Mouse (Mus musculus) 3134 (cell line): ENCODE measurements around the gene Adamts20.

Experiments
- DNase-seq: peaks from one replicate; pipeline ENCODE4 v3.0.0-alpha.2; 2011; ENCODE audit warnings: low spot score; ENCODE audit not compliant: insufficient read length; ENCODE audit errors: extremely low read depth

Gene Adamts20

DNA sequence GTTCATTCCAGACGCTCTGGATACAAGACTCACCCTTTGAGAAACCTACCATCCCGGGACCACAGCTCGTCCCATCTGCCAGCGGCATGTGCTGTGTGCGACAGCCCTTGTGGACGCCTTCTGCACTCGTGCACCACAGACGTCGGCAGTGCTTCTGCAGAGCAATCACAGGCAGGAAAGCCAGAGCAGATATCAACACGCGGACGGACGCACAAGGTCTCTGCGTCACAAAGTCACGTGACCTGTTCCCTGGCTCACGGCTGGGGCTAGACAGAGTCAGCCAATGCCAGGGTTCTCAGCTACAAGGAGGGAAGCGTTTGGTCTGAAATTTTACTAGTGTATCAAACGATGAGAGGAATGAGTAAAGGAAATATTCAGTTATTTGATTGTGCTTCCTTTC lies 116.2 kb downstream of the Adamts20 start:
- no peak for DNase-seq

DNA sequence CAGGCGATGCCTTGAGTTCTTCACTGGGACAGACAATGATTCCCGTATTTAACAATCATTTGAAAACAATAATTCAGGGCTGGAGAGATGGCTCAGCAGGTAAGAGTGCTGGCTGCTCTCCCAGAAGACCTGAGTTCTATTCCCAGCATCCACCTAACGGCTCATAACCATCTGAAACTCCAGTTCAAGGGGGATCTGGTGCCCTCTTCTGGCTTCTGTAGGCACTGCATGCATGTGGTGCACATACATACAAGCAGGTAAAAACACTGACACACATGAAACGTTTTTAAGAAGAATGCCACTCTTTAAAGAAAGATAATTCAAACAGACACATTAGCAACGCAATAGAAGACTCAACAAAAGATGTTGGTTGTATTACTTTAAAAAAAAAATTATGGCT lies 120.9 kb downstream of the Adamts20 start:
- DNase-seq, result no peak

DNA sequence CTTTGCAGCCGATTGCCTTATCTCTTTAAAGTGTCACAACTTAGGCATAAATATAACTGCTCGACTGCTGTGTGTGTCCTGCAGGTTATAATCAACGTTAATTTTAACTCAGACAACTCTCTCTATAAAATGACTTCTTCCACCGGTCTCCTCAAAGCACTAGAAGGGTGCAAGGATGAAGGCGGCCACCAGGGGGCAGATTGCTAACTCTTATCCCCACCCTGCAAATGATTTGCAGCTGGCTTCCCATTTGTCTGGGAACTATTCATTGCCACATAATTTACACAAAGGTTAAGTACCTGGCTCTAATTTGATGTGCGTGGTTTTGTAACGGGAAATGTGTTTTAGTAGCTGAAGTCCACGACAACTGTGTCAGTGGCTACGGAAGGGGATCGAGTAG lies 122.9 kb downstream of the Adamts20 start:
- no peak for DNase-seq

DNA sequence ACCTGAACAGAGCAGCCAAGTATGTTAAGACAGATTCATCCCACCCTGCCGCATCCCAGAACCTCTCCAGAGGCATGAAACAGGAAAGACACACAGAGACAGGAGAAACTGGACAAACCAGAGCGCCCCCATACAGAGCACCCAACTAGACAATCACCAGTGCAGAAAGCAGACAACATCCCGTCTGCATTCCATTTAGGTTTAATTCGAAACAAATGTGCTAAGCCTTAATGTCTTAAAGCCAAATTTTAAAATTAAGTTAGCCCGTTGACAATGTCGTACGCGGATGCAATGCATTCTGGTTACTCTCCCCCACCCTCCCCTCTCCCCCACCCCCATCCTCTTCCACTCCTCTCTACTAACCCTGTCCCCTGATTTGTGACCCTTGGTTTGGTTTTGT lies 126.2 kb downstream of the Adamts20 start:
- DNase-seq, result no peak

DNA sequence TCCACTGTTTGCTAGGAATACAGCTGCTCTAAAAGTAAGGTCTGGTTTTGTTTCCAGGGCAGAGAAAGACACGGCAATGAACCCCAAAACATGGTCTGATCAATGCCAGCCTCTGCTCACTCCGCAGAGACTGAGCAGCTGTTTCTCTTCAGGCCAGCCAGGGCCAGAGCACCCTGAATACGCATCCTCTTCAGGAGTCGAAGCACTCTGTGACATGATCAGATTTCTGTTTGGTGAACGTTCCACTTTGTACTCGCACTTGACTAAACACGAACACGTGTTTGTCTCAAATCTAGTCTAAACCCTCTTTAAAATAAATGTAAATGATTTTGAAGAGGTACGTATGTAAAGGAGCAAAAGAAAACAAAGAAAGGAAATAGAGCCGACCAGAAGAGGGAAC lies 130.6 kb downstream of the Adamts20 start:
- no peak for DNase-seq

DNA sequence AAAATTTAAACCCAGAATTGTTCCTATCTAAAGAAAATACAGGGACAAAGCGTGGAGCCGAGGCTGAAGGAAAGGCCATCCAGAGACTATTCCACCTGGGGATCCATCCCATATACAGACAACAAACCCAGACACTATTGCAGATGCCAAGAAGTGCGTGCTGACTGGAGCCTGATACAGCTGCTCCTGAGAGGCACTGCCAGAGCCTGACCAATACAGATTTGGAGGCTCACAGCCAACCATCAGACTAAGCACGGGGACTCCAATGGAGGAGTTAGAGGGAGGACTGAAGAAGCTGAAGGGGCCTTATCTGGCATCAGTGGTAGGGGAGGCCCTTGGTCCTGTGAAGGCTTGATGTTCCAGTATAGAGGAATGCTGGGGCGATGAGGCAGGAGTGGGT lies 138.6 kb downstream of the Adamts20 start:
- DNase-seq, result no peak

DNA sequence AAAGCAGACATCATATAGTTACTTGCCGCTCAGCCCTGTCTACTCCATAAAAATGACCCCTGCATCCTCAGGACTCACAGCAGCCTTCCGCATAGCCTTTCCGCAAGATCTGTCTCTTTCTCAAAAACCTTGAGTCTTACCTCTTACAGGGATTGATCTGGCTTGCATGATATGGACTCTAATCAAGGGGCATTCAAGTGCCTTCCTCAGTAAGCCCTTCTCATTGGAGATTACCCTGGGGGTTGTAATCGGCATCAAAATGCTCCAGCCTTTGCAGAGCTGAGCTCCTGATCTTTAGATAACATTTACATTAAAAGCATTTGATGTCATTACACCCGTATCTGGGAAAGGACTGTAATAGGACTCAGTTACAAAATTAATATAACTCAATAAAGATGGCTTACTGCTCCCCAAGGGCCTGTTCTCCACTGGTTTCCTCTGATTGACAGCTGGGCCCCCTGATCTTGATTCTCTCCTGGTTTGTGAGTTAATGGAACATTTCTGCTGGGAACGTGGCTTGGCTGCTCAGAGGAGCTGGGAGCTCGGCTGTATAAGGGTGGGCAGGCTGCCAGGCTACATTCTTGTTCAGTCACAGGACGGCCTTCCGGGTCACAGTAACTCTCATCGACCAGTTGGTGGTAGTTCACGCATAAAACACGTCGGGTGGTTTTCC lies 139.6 kb downstream of the Adamts20 start:
- no peak for DNase-seq

DNA sequence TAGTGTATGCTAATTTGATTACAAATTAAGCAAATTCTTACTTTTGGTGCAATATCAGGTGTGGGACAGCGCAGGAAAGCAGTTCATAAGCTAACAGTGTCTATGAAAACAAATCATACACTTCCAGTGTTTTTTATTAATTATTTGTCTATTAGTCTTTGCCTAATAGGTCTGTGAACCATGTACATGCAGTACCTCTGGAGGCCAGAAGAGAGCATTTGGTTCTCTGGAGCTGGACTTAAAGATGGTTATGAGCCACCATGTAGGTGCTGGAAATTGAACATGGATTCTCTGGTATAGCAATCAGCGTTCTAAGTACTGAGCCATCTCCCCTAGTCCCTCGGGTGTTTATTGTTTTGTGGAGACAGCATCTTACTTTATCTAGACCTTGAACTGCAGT lies 149.0 kb downstream of the Adamts20 start:
- DNase-seq, result no peak

DNA sequence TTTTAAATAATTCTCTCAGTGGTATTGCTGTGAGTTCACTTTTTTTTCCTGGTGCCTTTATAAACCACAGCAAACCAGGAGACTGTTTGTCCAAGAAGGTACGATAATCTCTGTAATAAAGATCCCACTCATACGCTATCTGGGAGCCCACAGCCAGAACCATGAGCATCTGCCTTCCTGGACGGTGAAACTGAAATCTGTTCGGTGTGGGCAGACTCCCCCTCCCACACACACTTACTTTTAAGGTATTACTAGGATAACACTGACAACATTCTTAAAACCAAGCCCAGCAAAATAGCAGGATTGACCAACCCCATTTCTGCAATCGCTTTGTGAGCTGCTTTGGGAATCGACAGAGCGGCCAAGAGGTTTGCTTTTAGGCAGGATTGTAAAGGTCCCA lies 155.5 kb downstream of the Adamts20 start:
- DNase-seq, result no peak

DNA sequence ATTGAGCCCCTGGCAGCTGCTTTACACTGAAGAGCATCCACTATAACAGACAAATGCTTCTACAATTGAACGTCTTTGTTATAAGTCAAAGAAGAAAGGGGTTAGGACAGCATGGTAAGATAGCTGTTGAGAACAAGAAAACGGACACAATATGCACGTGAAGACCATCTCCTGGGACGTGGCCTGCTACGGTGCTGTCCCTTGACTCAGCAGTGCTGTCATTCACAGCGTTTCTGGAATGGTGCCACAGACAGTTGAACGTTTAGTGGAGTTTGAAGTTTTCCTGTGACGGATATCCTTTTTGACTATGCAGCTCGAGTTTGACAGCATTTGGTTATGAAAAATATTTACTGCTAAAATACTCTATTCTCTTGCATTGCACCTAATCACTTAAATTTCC lies 157.3 kb downstream of the Adamts20 start:
- no peak for DNase-seq

DNA sequence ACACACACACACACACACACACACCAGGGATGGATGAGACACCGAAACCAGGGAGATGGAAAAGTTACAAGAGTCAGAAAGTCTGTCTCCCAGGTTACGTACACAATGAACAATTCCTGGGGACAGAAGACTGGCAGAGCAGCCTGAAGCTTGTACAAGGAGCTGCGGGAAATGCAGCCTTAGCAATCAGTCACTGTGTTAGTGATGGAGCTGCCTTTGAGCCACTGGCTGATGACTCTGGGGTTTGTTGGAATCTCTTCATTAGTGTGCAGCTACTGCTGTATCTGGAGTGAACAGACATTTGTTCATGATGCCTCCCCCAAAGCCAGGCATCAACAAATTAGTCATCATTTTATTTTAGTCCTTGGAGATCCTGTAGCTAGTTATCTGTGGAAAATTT lies 162.1 kb downstream of the Adamts20 start:
- no peak for DNase-seq

DNA sequence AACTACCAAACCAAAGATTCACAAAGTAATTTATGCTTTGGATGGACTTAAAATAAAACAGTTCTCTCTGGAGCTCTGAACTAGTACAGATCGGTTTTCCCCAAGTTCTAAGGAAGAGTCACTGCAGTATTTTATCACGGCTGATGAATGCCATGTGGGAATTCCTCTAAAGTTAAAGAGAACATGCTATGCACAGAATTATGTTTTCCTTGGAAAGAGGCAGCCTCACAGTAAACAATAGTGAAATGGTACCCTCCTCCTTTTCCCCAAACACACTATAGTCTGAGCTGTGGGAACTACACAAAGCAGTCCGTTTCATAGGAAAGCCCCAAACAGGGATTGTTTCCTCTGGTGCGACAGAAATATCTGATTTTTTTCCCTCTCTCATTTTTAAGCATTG lies 171.1 kb downstream of the Adamts20 start:
- DNase-seq, result no peak

DNA sequence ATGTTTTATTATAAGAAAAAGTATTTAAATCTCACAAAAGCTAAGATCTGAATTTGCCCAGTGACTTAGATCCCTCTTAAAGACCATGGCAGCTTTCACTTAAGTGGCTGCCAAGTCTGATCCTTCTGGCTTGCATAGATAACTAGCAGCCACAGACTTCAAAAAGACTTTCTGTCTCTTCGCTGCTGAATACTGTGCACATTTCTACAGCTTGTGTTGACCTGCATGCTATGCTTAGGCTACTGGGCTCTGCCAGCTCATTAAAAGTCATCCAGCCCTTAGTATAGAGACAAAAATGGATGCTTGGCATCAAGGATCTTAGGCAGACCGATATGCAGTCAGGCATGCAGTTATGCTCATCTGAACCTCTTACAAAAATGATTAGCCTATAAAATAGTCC lies 177.2 kb downstream of the Adamts20 start:
- no peak for DNase-seq

DNA sequence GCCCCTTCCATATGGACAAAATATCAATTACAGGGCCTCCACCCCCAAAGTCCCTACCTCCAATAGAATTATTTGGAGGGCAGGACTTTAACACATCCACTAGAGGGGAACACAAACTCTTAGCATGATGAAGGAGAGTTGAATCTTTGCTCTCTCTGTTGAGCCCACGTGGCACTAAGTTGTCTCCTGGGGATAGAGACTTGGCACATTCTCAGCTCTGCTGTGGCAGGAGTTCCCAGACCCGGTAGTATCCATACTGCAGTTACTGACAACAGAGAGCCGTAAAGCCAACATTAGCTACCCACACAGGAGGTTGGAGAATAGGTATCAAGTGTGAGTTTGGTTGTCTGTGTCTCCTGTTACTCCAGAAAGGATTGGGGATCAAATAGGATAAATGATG lies 177.7 kb downstream of the Adamts20 start:
- no peak for DNase-seq

DNA sequence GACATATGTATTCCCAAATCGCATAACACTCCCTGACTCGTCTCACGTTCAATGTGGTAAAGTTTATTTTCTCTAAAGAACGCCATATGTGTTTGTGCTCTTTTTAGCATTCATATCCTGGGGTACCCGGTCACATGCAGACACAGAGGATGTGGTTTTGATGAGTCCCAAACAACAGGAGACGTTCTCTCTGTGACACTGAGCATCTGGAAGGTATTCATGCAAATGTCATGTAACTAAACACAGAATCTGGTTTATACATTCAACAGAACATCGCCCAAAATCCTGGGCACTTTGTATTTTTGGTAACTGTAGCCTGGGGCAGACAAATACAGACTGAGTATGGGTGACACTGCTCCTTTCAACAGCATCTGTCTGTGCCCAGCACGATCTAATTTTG lies 188.8 kb downstream of the Adamts20 start:
- DNase-seq, result no peak

DNA sequence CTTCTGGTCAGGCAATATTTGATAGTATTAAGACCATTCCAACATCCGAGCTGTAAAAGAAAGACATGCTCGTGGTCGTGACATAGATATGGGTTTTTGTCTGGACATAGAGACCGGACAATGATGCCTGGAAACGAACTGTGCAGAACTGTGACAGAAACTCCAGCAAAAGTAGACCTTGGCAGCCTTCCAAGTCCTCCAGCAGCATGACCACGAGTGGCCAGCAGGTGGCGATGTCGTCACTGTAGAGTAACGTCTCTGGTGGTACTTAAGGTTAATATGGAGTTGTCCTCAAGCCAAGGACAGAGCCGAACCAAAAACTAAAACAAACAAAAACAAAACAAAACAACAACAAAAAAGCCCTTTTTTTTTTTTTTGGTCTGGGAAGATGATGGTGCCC lies 199.6 kb downstream of the Adamts20 start:
- DNase-seq, result peak; percentile 40

DNA sequence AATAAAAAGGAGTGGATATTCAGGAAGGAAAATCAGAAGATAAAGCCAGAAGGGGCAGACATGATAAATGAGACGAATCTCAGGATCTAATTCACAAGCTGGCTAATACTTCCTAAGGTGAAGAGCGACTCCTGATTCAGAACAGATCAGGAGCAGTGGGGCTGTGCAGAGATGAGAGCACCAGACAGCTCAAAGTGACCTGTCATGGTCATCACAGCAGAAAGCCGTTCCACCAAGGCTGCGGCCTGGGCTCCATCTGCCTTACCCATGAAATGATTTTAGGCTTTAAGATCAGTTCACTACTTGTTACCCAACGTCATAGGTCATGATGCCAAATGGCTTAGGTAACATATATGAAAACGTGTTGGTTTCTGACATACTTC lies 200.7 kb downstream of the Adamts20 start:
- DNase-seq, result no peak

DNA sequence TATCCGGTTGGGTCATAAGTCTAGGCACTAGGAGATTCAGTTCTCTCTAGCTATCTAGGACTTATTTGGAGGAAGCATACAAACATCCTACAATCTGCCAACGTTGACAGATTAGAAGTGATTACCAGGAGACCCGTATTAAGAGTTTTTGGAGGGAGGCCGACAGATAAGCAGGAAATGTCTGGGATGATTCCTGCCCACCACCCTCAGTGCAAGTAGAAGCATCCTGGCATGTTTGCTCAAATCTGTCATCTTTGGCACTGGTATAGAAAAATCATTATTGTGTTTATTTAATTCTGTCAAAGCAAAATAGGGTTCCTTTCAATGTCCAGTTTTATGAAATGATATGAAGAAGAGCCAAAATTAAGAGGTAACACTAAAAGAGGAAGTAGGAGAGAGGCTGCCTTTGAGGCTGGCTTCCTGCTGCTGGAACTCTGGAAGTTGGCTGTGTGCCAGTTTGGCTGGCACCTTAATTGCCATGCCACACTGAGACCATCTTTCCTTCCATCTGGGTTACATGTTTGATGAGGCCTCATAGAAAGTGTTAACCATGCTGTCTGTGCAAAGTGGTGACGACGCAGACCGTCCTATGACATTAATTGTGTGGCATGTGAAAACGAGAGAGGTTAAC lies 201.2 kb downstream of the Adamts20 start:
- DNase-seq, result no peak

DNA sequence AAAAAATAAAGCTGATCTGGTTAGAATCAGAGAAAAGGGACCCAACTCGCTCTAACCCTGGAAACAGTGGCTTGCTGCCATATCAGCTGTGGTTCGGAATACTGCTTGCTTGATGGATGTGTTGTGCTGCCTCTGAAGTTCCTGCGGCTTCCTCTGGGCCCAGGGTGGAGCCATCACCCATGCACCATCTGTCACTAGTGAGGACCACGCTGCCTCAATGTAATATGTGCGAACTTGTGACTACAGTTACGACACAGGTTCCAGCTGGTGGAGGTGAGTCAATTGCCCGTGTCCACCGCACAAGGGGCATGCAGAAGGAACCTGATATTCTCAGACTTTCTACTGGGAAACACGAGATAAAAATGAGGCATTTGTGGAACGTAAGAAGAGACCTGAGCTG lies 202.0 kb downstream of the Adamts20 start:
- no peak for DNase-seq

DNA sequence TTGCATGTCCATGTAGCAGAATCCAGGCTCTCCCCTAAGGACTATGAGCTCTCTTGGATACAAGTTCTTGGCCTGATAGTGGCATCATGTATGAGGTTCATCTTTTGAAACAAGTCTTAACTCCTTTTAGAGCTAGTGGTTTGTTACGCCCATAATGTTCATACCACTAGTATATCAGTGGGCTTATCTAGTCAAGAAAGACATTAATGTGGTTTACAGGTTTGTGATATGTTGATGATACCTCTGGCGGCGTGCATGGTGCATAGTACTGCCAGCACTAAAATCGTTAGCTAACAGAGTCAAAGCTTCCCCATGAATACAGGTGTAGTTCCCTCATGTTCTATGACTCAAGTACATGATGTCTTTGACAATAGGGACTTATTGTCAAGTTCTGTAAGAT lies 205.7 kb downstream of the Adamts20 start:
- DNase-seq, result no peak

DNA sequence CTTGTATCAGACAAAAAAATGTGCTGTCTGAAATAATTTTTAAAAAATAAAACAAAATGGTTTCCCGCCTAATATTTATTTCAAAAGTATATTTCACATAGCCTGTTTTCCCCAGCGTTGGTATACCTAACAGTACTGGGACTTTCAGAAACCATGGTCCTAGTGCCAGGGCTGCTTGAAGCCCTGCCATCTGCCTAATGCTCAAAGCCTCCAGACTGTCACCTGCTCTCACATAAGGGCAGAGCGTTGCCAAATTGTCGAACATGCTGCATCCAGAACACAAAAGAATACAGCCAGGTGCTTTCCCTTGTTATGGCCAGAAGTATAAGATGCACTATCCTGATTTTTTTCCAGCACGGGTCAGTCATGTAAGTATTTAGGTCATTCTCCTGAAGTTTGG lies 209.7 kb downstream of the Adamts20 start:
- no peak for DNase-seq

DNA sequence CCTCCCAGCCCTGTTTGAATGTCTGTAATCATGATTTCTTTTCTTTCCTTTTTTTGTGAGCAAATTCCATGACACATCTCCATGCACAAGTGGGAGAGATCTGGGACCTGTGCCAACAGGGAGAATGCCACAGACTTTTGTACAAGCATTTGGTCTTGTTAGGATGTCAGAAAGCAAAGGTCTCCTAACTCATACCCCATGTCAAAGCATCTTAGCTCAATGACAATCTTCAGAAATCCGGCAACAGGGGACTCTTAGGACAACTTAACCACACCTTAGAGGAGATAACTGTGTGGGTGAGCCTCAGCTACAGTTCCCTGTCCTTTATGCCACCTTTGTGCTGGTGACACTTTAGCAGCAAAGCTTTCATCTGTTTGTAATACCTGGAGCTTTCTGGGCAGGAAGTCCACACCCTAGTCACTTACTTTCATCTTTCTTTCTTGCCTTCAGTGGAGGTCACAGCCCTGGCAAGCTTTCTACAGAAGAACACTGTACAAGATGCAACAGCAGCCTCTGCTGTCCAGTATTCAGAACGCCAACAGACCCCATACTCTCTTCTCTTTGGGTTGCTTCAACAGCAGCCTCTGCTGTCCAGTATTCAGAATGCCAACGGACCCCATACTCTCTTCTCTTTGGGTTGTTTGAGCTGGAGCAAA lies 210.2 kb downstream of the Adamts20 start:
- DNase-seq, result no peak
